Mouse (Mus musculus) monocyte, adult 2 months (primary cell): ENCODE results near the gene Pcx.

Experiments used
- DNase-seq, 2 experiments: peaks; one replicate each; pipeline ENCODE4 v3.0.0; 2022; ENCODE audit warnings: low spot score in 2 of 2, low read depth in 1 of 2

Gene Pcx

GRCm38 (mm10) chr19:4616546-4616945 is 106.3 kb downstream of the Pcx start:
- DNase-seq, result no peak

GRCm38 (mm10) chr19:4618183-4618582 is 107.9 kb downstream of the Pcx start:
- DNase-seq, result no peak

GRCm38 (mm10) chr19:4619461-4619860 is 109.2 kb downstream of the Pcx start:
- no peak for DNase-seq

GRCm38 (mm10) chr19:4620721-4621120 is 110.4 kb downstream of the Pcx start:
- DNase-seq, result no peak

GRCm38 (mm10) chr19:4622780-4623179 is 112.5 kb downstream of the Pcx start:
- DNase-seq, result no peak

GRCm38 (mm10) chr19:4623419-4623818 is 113.1 kb downstream of the Pcx start:
- DNase-seq, result no peak

- no peak for DNase-seq
Observed at GRCm38 (mm10) chr19:4624006-4624405, 113.7 kb downstream of the Pcx start.

- DNase-seq, result no peak
Observed at GRCm38 (mm10) chr19:4624406-4625178, 114.3 kb downstream of the Pcx start.

GRCm38 (mm10) chr19:4625179-4625828 is 115.0 kb downstream of the Pcx start, which contains the start of gene Rce1:
Gene Rce1 (minus strand): TSS chr19:4625641.
- DNase-seq, result peak; percentile 58 to 87

- DNase-seq, result no peak
Observed at GRCm38 (mm10) chr19:4625829-4626535, 115.7 kb downstream of the Pcx start.

GRCm38 (mm10) chr19:4628819-4629218 is 118.5 kb downstream of the Pcx start:
- peak in 1 of 2 experiments; percentile 40 for DNase-seq

- DNase-seq, result no peak
Observed at GRCm38 (mm10) chr19:4635986-4636385, 125.7 kb downstream of the Pcx start.

GRCm38 (mm10) chr19:4644271-4644670 is 134.0 kb downstream of the Pcx start:
- no peak for DNase-seq

- DNase-seq, result no peak
Observed at GRCm38 (mm10) chr19:4646917-4647492, 136.7 kb downstream of the Pcx start.

- DNase-seq, result no peak
Observed at GRCm38 (mm10) chr19:4658156-4658555, 147.9 kb downstream of the Pcx start.

- DNase-seq, result no peak
Observed at GRCm38 (mm10) chr19:4666815-4667214, 156.5 kb downstream of the Pcx start.

- no peak for DNase-seq
Observed at GRCm38 (mm10) chr19:4670776-4671175, 160.5 kb downstream of the Pcx start.
